Mouse (Mus musculus) limb, embryonic 13.5 days (tissue): ENCODE results near the gene Txnip. TPM values are rescaled to one million over a fixed set of nuclear protein-coding genes. Genes with fewer than 3 reads are reported as not detected.
"Not testable (repeated sequence)": the region's sequence is repeated elsewhere in the genome, so short reads cannot be mapped to it uniquely, and the experiment has no call there.

ENCODE experiments used
- ATAC-seq: fragments of 200-750 bp; cut with Nextera tagmentation; 2 replicates; pipeline ENCODE4 v1.8.0; 2017; ENCODE audit warnings: low read depth, moderate number of reproducible peaks, moderate TSS enrichment; ENCODE audit not compliant: low FRiP score
- H3K27ac ChIP-seq: fragments of 300-500 bp; sonication (generic); 2 replicates; pipeline ENCODE4 v1.5.1; 2015; ENCODE audit warnings: inconsistent platforms, mild to moderate bottlenecking, moderate library complexity
- H3K27me3 ChIP-seq: fragments of 300-500 bp; sonication (generic); 2 replicates; pipeline ENCODE4 v1.6.1; 2015; ENCODE audit warnings: mild to moderate bottlenecking, inconsistent platforms
- H3K36me3 ChIP-seq: fragments of 300-500 bp; sonication (generic); 2 replicates; pipeline ENCODE4 v1.6.1; 2015; ENCODE audit warnings: inconsistent platforms, mild to moderate bottlenecking, moderate library complexity
- H3K4me1 ChIP-seq: fragments of 300-500 bp; sonication (generic); 2 replicates; pipeline ENCODE4 v1.6.1; 2015; ENCODE audit warnings: inconsistent platforms
- H3K4me2 ChIP-seq: fragments of 300-500 bp; sonication (generic); replicated peaks from 2 replicates; pipeline ENCODE4 v1.6.1; 2015; ENCODE audit warnings: inconsistent platforms, mild to moderate bottlenecking, moderate library complexity
- H3K4me3 ChIP-seq: fragments of 300-500 bp; sonication (generic); 2 replicates; pipeline ENCODE4 v1.5.1; 2015; ENCODE audit warnings: moderate library complexity, mild to moderate bottlenecking, inconsistent platforms
- H3K9ac ChIP-seq: fragments of 300-500 bp; sonication (generic); 2 replicates; pipeline ENCODE4 v1.6.1; 2015; ENCODE audit warnings: mild to moderate bottlenecking, inconsistent platforms
- H3K9me3 ChIP-seq: fragments of 300-500 bp; sonication (generic); 2 replicates; pipeline ENCODE4 v1.6.1; 2016; ENCODE audit warnings: inconsistent platforms
- WGBS: fragments of 180-500 bp; shearing (Covaris S2); methylation state at CpG from one replicate; pipeline ENCODE4 v1.1.7; 2015; 5-methylcytosine and 5-hydroxymethylcytosine counted together
- polyA plus RNA-seq: library from polyadenylated mRNA; unstranded; fragments of >200 nt; fragmentation: Nextera tagmentation; extraction: Ambion mirVana; gene quantifications from 2 replicates; pipeline ENCODE4 v1.2.1, GENCODE M21; 2015

Txnip gene
- polyA plus RNA-seq, 1 experiment from 2014 or later, result 103 TPM

DNA sequence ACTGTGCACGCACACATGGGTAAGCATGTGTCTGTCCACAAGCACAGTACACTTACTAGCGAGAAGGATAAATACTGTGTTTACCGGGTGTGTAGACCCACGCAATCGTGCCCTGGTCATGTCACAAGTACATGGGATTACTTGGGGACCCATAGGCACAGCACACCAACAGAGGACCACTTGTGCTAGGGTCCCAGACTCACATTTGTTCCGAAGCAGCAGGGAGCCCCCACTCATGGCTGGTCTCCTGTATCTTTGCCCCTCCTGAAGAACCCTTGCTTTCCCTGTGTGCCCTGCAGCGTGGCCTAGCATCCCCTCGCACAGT lies 41.3 kb downstream of the Txnip start:
- peak overlapping the region; percentile 99 for H3K4me2 ChIP-seq
- no peaks in the 10 kb centered on the region for H3K9me3 ChIP-seq
- 51% methylated on average over 8 of the region's 8 CpGs for WGBS
- H3K27ac ChIP-seq, result no peak overlapping the region
- no peak for ATAC-seq
- H3K4me1 ChIP-seq, result peaks cover 70% of the 10 kb centered on the region
- H3K36me3 ChIP-seq, result peaks cover 8% of the 10 kb centered on the region; the same call in 1 of the 2 replicates
- H3K9ac ChIP-seq, result no peak overlapping the region
- peak overlapping the region; percentile 57 for H3K4me3 ChIP-seq
- peaks cover 30% of the 10 kb centered on the region for H3K27me3 ChIP-seq

DNA sequence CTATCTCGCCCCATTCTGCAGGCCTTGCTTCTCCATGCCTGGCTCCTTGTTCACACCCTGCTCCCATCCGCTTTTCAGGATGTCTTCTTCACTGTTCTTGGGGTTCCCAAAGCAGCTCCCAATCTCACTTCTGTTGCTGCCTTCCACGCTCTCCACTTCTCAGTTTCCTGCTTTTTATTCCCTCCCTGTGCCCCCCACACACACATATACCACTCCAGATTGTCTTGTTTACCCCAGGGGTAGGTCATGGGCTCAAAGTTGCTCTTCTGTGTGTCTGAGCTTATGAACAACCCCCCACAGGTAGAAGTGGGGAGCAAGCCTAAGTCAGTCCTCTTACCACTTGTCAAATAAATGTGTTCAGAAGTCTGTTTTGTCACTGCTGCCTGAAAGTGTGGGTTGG lies 41.7 kb downstream of the Txnip start:
- no peak for ATAC-seq
- Histone ChIP-seq H3K36me3 (peaks cover 11% of the 10 kb centered on the region; the same call in 1 of the 2 replicates), H3K4me3 (0 out of 2 replicates have a peak overlapping the region, but pooled peaks have one; percentile 57), H3K9me3 (no peaks in the 10 kb centered on the region), H3K4me1 (peaks cover 74% of the 10 kb centered on the region), H3K27ac (no peak overlapping the region), H3K9ac (no peak overlapping the region), H3K4me2 (peak overlapping the region; percentile 99), H3K27me3 (peaks cover 30% of the 10 kb centered on the region)
- 68% methylated on average over 3 of the region's 3 CpGs for WGBS

DNA sequence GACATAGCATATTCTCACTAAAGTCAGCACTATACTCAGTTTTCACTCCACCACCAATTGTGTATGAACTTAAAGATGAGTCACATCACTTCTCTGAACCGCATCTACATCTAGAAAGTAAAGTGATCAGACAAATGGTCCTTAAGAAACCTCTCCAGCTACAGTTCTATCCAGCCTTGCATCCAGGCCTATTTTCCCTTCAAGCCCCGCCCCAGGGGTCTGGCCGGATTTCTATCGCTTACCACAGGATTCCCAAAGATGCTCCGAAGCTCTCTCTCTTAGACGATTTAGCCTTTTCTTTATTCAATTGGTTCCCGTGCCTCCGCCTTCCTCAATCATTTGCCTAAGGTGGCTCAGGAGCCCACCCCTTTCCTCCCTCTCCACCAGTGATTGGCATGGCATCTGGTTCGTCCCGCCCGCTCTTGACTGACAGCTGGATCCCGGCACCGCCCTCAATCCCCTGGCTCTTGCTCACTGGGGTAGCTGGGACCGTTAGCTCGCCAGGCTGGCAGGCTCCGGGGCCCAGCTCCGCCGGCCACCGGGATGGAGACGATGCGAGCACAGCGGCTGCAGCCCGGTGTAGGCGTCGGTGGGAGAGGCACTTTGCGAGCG lies 43.0 kb downstream of the Txnip start, which contains the start of gene Lix1l:
TSS of gene Lix1l (plus strand) at position 511 of the 612 bp plus-strand sequence.
- Histone ChIP-seq H3K4me3 (peak within 1 kb of the TSS; percentile 76), H3K4me1 (peaks cover 78% of the 10 kb centered on the region), H3K27ac (peak within 1 kb of the TSS; percentile 94), H3K27me3 (peaks cover 21% of the 10 kb centered on the region), H3K9ac (peak within 1 kb of the TSS; percentile 87), H3K9me3 (no peaks in the 10 kb centered on the region), H3K4me2 (peak within 1 kb of the TSS; percentile 84), H3K36me3 (peaks cover 20% of the 10 kb centered on the region; the same call in 1 of the 2 replicates)
- ATAC-seq, result peak; percentile 94
- under 1% methylated on average over 25 of the region's 27 CpGs for WGBS

DNA sequence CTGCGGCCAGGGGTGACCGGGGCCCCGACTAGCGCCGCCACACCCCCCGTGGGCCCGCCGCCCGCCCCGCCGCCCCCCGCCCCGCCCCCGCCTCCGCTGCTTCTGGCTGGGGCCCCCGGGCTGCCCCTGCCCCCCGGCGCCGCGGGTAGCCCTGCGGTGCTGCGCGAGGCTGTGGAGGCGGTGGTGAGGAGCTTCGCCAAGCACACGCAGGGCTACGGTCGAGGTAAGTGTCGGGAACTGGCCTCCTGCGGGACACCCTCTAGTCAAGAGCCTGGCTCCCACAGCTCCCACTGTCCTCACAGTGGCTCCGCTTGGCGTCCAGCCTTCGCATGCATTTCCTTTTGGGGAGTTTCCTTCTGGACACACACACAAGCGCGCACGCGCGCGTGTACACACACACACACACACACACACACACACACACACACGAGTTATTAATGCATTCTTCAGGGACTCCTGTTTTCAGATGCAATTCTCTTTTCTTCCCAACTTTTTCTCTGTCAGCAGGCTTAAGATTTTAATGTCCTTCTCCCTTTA lies 43.6 kb downstream of the Txnip start:
- peak overlapping the region; percentile 94 for H3K27ac ChIP-seq
- H3K27me3 ChIP-seq, result peaks cover 17% of the 10 kb centered on the region
- peaks cover 72% of the 10 kb centered on the region for H3K4me1 ChIP-seq
- peak; percentile 49 for ATAC-seq
- peak overlapping the region; percentile 76 for H3K4me3 ChIP-seq
- under 1% methylated on average over 19 of the region's 40 CpGs for WGBS
- H3K9ac ChIP-seq, result peak overlapping the region; percentile 87
- H3K9me3 ChIP-seq, result no peaks in the 10 kb centered on the region
- peak overlapping the region; percentile 84 for H3K4me2 ChIP-seq
- H3K36me3 ChIP-seq, result peaks cover 20% of the 10 kb centered on the region; the same call in 1 of the 2 replicates

DNA sequence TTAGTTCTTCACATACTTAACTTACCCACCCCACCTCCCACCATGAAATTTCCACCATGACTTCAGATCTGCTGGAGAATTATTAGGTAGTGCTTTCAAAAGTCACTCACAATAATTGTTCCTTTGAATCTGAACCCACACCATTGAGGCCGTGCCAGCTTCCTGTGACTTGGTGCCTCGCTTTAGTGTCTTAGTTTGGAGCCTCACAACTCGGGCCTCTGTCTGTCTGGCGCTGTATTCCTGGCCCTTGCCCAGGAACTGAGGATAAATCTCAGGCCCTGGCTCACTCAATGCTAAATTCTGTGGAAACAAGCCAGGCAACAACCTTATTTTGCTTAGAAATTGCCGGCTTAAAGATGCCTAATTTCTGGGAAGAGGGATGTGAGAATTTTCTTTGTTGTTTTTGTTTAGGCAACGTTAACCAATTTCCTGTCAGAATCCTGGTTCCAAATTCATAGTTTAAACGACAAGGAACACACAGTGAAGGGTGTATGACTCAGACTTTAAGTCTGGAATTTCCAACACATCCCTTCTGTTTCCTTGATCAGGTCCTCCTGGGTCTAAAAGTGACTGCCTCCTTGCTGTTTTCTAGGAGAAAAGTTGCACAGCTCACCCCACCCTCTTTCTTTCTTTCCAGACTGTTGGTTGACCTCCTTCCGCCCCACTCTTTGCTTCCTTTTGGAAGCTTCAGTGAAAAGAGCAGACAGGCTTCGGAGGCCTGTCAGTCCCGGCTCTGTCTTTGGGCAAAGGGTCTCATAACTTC lies 44.4 kb downstream of the Txnip start:
- Histone ChIP-seq H3K27me3 (peaks cover 9% of the 10 kb centered on the region; the same call in 1 of the 2 replicates), H3K4me3 (peak overlapping the region; percentile 76), H3K9ac (peak overlapping the region; percentile 87), H3K9me3 (no peaks in the 10 kb centered on the region), H3K4me1 (peaks cover 64% of the 10 kb centered on the region), H3K27ac (peak overlapping the region; percentile 94), H3K4me2 (peak overlapping the region; percentile 84), H3K36me3 (peaks cover 20% of the 10 kb centered on the region; the same call in 1 of the 2 replicates)
- WGBS, result 27% methylated on average over 10 of the region's 10 CpGs
- ATAC-seq, result no peak

DNA sequence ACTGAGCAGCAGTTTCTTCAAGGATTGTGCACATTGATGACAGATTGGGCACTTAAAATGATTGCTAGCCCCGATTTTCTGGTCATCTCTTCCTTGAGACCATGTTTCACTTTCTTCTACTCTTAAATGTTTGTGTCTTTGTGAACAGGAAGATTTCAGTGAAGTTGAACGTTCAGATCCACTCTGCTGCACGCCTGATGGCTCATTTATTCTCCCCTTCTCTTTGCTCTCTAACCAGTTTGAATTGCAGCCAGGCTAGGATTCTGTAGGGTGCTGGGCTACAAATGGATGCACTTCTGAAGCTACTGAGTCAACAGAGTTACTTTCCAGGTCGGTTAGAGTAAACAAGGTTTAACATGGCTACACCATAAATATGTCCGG lies 44.9 kb downstream of the Txnip start:
- WGBS, result 39% methylated on average over 5 of the region's 5 CpGs
- H3K36me3 ChIP-seq, result peaks cover 20% of the 10 kb centered on the region; the same call in 1 of the 2 replicates
- peak overlapping the region; percentile 76 for H3K4me3 ChIP-seq
- H3K27ac ChIP-seq, result peak overlapping the region; percentile 94
- H3K4me2 ChIP-seq, result peak overlapping the region; percentile 84
- H3K27me3 ChIP-seq, result peaks cover 9% of the 10 kb centered on the region; the same call in 1 of the 2 replicates
- peak overlapping the region; percentile 87 for H3K9ac ChIP-seq
- ATAC-seq, result no peak
- H3K9me3 ChIP-seq, result no peaks in the 10 kb centered on the region
- peaks cover 58% of the 10 kb centered on the region for H3K4me1 ChIP-seq

DNA sequence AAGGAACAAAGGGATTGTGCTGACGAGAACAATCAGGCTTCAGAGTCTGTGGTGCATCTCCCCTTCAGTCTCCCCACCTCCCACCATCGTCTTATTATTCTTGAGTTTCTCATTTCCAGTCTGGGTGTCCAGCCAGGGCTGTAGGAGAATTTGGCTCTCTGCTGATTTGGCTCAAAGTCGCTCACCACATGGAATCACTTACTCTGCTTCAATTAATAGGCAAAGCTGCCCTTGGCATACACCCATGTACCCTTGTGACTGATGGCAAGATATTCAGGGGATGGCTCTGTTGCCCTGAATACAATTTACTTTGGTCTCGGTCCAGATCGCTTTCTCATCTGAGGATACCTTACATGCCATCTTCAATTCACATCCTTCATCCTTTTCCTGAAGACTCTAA lies 45.6 kb downstream of the Txnip start:
- Histone ChIP-seq H3K27me3 (peaks cover 9% of the 10 kb centered on the region; the same call in 1 of the 2 replicates), H3K4me1 (peaks cover 54% of the 10 kb centered on the region), H3K36me3 (peaks cover 20% of the 10 kb centered on the region; the same call in 1 of the 2 replicates), H3K9me3 (no peaks in the 10 kb centered on the region), H3K27ac (peak overlapping the region; percentile 94; the same call in 1 of the 2 replicates), H3K4me2 (peak overlapping the region; percentile 84), H3K9ac (peak overlapping the region; percentile 87), H3K4me3 (peak overlapping the region; percentile 76)
- no peak for ATAC-seq
- 53% methylated on average over 5 of the region's 5 CpGs for WGBS

DNA sequence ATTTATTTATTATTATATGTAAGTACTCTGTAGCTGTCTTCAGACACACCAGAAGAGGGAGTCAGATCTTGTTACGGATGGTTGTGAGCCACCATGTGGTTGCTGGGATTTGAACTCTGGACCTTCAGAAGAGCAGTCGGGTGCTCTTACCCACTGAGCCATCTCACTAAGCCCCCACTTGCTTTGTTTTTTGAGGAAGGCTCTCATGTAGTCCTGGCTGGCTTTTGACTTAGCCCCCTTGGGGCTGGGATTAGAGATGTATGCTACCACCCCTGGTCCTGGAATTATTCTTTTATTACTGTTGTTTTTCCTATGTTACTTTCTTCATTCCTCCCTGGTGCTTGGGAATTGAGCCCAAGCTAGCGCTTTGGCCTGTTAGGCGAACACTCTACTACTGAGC lies 48.2 kb downstream of the Txnip start:
- H3K27ac ChIP-seq, H3K9ac ChIP-seq, H3K9me3 ChIP-seq, ATAC-seq, H3K4me2 ChIP-seq, H3K4me3 ChIP-seq, H3K27me3 ChIP-seq: not testable (repeated sequence)
- 84% methylated on average over 4 of the region's 4 CpGs for WGBS
- Histone ChIP-seq H3K36me3 (peaks cover 22% of the 10 kb centered on the region; the same call in 1 of the 2 replicates), H3K4me1 (peaks cover 34% of the 10 kb centered on the region)

DNA sequence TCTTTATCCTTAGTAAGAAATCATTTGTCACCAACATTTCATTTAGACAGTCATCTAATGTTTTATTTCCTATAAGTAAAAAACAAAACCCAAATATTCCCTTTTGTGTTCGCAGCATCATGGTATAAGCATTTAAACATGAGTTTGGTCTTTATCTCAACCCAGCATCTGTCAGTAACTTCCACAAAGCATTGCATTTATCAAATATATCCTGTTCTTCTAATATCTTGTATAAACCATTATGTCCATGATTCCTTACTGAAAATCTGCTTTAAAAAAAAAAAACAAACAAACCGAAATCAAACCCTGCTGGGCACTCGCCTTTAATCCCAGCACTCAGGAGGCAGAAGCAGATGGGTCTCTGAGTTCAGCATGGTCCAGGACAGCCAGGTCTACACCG lies 48.9 kb downstream of the Txnip start:
- ATAC-seq, result no peak
- Histone ChIP-seq H3K27me3 (no peaks in the 10 kb centered on the region), H3K36me3 (peaks cover 22% of the 10 kb centered on the region; the same call in 1 of the 2 replicates), H3K9me3 (no peaks in the 10 kb centered on the region), H3K9ac (no peak overlapping the region), H3K4me1 (peaks cover 34% of the 10 kb centered on the region), H3K4me2 (no peak overlapping the region), H3K27ac (no peak overlapping the region), H3K4me3 (no peak overlapping the region)
- 91% methylated on average over 4 of the region's 4 CpGs for WGBS

Other genes with a start within 250 kb of the Txnip start
- not detected in 2 replicates for gene BC107364, start 105.7 kb upstream of the Txnip start, polyA plus RNA-seq
- 10.3 and 10.6 TPM in 2 replicates for gene Hfe2, start 32.8 kb upstream of the Txnip start, polyA plus RNA-seq
- 1.3 and 1.5 TPM in 2 replicates for gene Gm16253, start 19.0 kb downstream of the Txnip start, polyA plus RNA-seq
- 48.8 and 55.6 TPM in 2 replicates for gene Polr3gl, start 36.2 kb downstream of the Txnip start, polyA plus RNA-seq
- gene Ankrd34a, start 38.7 kb downstream of the Txnip start, polyA plus RNA-seq, result 3.0 and 3.1 TPM in 2 replicates
- 8.4 and 8.7 TPM in 2 replicates for gene Lix1l, start 43.2 kb downstream of the Txnip start, polyA plus RNA-seq
- gene Rbm8a, start 72.0 kb downstream of the Txnip start, polyA plus RNA-seq, result 156 and 157 TPM in 2 replicates
- 61.8 and 63.3 TPM in 2 replicates for gene Pex11b, start 77.4 kb downstream of the Txnip start, polyA plus RNA-seq
- 0.23 TPM in 2 replicates for gene Gm42957, start 77.5 kb downstream of the Txnip start, polyA plus RNA-seq
- 2.1 and 3.1 TPM in 2 replicates for gene Itga10, start 87.6 kb downstream of the Txnip start, polyA plus RNA-seq
- 0.87 and 1.2 TPM in 2 replicates for gene Ankrd35, start 112.2 kb downstream of the Txnip start, polyA plus RNA-seq
- 77.7 and 83.3 TPM in 2 replicates for gene Pias3, start 138.4 kb downstream of the Txnip start, polyA plus RNA-seq
- 13.8 TPM in 2 replicates for gene Nudt17, start 150.6 kb downstream of the Txnip start, polyA plus RNA-seq
- 33.5 and 36.4 TPM in 2 replicates for gene Polr3c, start 169.7 kb downstream of the Txnip start, polyA plus RNA-seq
- gene Rnf115, start 169.7 kb downstream of the Txnip start, polyA plus RNA-seq, result 53.0 and 53.1 TPM in 2 replicates